Comparison of ENCODE assay signal across 23 mouse cellular contexts in genomic region chr9:4470791-4471190, GRCm38 (mm10).
A peak's percentile ranks its signal among the peaks of the same experiment; 100 is the strongest.
DNase-seq lines count a peak whose midpoint lies in the region; ATAC-seq and TF ChIP-seq lines count a peak whose summit lies in the region.
"Had no signal": no experiment of that assay in that cellular context is flagged by ENCODE, and none has a peak within 500 bp of the region (broad histone marks: within the 10 kb centered on the region; RNA-seq: fewer than 3 reads in every experiment).

No protein-coding gene starts in this region.

- peak; percentile 17 for DNase-seq in adrenal gland, adult 2 months
- no peak for DNase-seq in adrenal gland, postnatal 25 days
- no peak for DNase-seq in hindbrain, embryonic 10.5 days (ENCODE audit: low spot score)
- peak; percentile 8 for DNase-seq in midbrain, postnatal 0 days (ENCODE audit: low spot score)
- no peak for DNase-seq in midbrain, embryonic 14.5 days
- DNase-seq in kidney, postnatal 36 days = peak; percentile 16 to 52
- no peak for DNase-seq in urinary bladder, postnatal 36 days (ENCODE audit: low spot score in 2 of 2)
- DNase-seq: cerebellum, adult 9-11 months; gastrocnemius, postnatal 25 days; heart, postnatal 4 days; layer of hippocampus, postnatal 36 days; lung, embryonic 14.5 days; right cerebral cortex, postnatal 25 days had no signal

- no peak for TF ChIP-seq CTCF in midbrain, postnatal 0 days (IDR thresholded peaks at IDR 0.05)

- no peaks in the 10 kb centered on the region for H3K27me3 ChIP-seq in hindbrain, embryonic 15.5 days
- H3K27me3 ChIP-seq in hindbrain, embryonic 10.5 days (ENCODE audit: insufficient read depth, poor library complexity, severe bottlenecking) = no peaks in the 10 kb centered on the region
- H3K27me3 ChIP-seq in midbrain, postnatal 0 days (ENCODE audit: insufficient read depth, low read length) = no peaks in the 10 kb centered on the region
- H3K27me3 ChIP-seq in midbrain, embryonic 14.5 days (ENCODE audit: control insufficient read depth, insufficient read depth, low read length) = no peaks in the 10 kb centered on the region
- H3K27me3 ChIP-seq: embryonic facial prominence, embryonic 15.5 days; midbrain, embryonic 12.5 days had no signal

- H3K4me1 ChIP-seq in hindbrain, embryonic 15.5 days (replicated peaks) = no peaks in the 10 kb centered on the region
- H3K4me1 ChIP-seq in hindbrain, embryonic 10.5 days (replicated peaks) = no peaks in the 10 kb centered on the region
- H3K4me1 ChIP-seq in midbrain, postnatal 0 days (ENCODE audit: insufficient read depth, low read length) = no peaks in the 10 kb centered on the region
- no peaks in the 10 kb centered on the region for H3K4me1 ChIP-seq in midbrain, embryonic 14.5 days (ENCODE audit: control insufficient read depth, insufficient read depth, low read length)
- H3K4me1 ChIP-seq: embryonic facial prominence, embryonic 15.5 days; forebrain, embryonic 10.5 days; midbrain, embryonic 12.5 days had no signal

- no peaks in the 10 kb centered on the region for H3K9me3 ChIP-seq in hindbrain, embryonic 15.5 days
- H3K9me3 ChIP-seq in hindbrain, embryonic 10.5 days = no peaks in the 10 kb centered on the region
- H3K9me3 ChIP-seq in midbrain, postnatal 0 days (ENCODE audit: low read length) = no peaks in the 10 kb centered on the region
- H3K9me3 ChIP-seq in midbrain, embryonic 14.5 days (ENCODE audit: control insufficient read depth, low read length) = no peaks in the 10 kb centered on the region
- H3K9me3 ChIP-seq: embryonic facial prominence, embryonic 15.5 days; forebrain, embryonic 10.5 days; G1E; midbrain, embryonic 12.5 days had no signal

- no peak overlapping the region for H3K9ac ChIP-seq in hindbrain, embryonic 15.5 days
- no peak overlapping the region for H3K9ac ChIP-seq in midbrain, postnatal 0 days (replicated peaks; ENCODE audit: low read length, poor library complexity, severe bottlenecking)
- H3K9ac ChIP-seq in midbrain, embryonic 14.5 days (replicated peaks; ENCODE audit: low read length) = no peak overlapping the region
- H3K9ac ChIP-seq: embryonic facial prominence, embryonic 15.5 days; lung, embryonic 14.5 days; midbrain, embryonic 12.5 days had no signal

- peaks cover 7% of the 10 kb centered on the region for H3K36me3 ChIP-seq in hindbrain, embryonic 15.5 days
- no peaks in the 10 kb centered on the region for H3K36me3 ChIP-seq in hindbrain, embryonic 10.5 days
- H3K36me3 ChIP-seq in midbrain, postnatal 0 days (ENCODE audit: insufficient read depth, low read length) = 0 out of 2 replicates have a peak, but pooled peaks cover under 1% of the 10 kb centered on the region
- H3K36me3 ChIP-seq in midbrain, embryonic 14.5 days (ENCODE audit: control insufficient read depth, insufficient read depth, low read length) = no peaks in the 10 kb centered on the region
- H3K36me3 ChIP-seq: embryonic facial prominence, embryonic 15.5 days; forebrain, embryonic 10.5 days; G1E; midbrain, embryonic 12.5 days had no signal

- H3K4me2 ChIP-seq in hindbrain, embryonic 15.5 days = no peak overlapping the region
- H3K4me2 ChIP-seq in midbrain, postnatal 0 days (ENCODE audit: low read depth, low read length, poor library complexity, severe bottlenecking) = no peak overlapping the region
- H3K4me2 ChIP-seq in midbrain, embryonic 14.5 days (ENCODE audit: low read length) = no peak overlapping the region
- H3K4me2 ChIP-seq: embryonic facial prominence, embryonic 15.5 days; heart, embryonic 11.5 days; liver, embryonic 11.5 days; lung, embryonic 14.5 days; midbrain, embryonic 12.5 days had no signal

- 0 out of 2 replicates have a peak, but pooled peaks have one; percentile 34 for ATAC-seq in hindbrain, embryonic 15.5 days (ENCODE audit: low FRiP score, low read depth)
- no peak for ATAC-seq in midbrain, postnatal 0 days (ENCODE audit: low FRiP score)
- ATAC-seq in midbrain, embryonic 14.5 days (ENCODE audit: low FRiP score, low TSS enrichment) = no peak
- ATAC-seq: CD4-positive, CD25-positive, alpha-beta regulatory T cell, adult 4 months; inflammation-experienced regulatory T-cells, adult 6 months had no signal

- H3K4me3 ChIP-seq in hindbrain, embryonic 15.5 days = no peak overlapping the region
- no peak overlapping the region for H3K4me3 ChIP-seq in hindbrain, embryonic 10.5 days
- H3K4me3 ChIP-seq in midbrain, postnatal 0 days (ENCODE audit: low read depth, low read length) = no peak overlapping the region
- no peak overlapping the region for H3K4me3 ChIP-seq in midbrain, embryonic 14.5 days (replicated peaks; ENCODE audit: low read depth, low read length)
- H3K4me3 ChIP-seq: embryonic facial prominence, embryonic 15.5 days; forebrain, embryonic 10.5 days; midbrain, embryonic 12.5 days; myocyte had no signal

- 69% methylated on average over 2 of the region's 2 CpGs for WGBS in hindbrain, embryonic 15.5 days
- 72% methylated on average over 2 of the region's 2 CpGs for WGBS in hindbrain, embryonic 10.5 days
- WGBS in midbrain, postnatal 0 days = 63% methylated on average over 2 of the region's 2 CpGs
- 74% methylated on average over 2 of the region's 2 CpGs for WGBS in midbrain, embryonic 14.5 days

- H3K27ac ChIP-seq in hindbrain, embryonic 15.5 days (replicated peaks) = no peak overlapping the region
- H3K27ac ChIP-seq in hindbrain, embryonic 10.5 days = no peak overlapping the region
- no peak overlapping the region for H3K27ac ChIP-seq in midbrain, postnatal 0 days (ENCODE audit: low read depth, low read length)
- H3K27ac ChIP-seq in midbrain, embryonic 14.5 days (replicated peaks; ENCODE audit: low read depth, low read length) = no peak overlapping the region
- H3K27ac ChIP-seq: embryonic facial prominence, embryonic 15.5 days; forebrain, embryonic 10.5 days; midbrain, embryonic 12.5 days had no signal

Comparison
In these comparisons a context has a peak if more than half of its experiments do, and no peak if none do; other contexts are left out.
1. DNase-seq: peak in adrenal gland, adult 2 months (single experiment), midbrain, postnatal 0 days (single experiment) and kidney, postnatal 36 days (2 of 2); none in adrenal gland, postnatal 25 days (single experiment), hindbrain, embryonic 10.5 days (single experiment), midbrain, embryonic 14.5 days (single experiment) and urinary bladder, postnatal 36 days (0 of 2).